Mouse (Mus musculus) cerebellum, adult (tissue): ENCODE data around the gene Ddx60.

ENCODE experiments used
- ATAC-seq: cut with Nextera tagmentation; 2 replicates; pipeline ENCODE4 v1.9.2; 2017; ENCODE audit warnings: mild to moderate bottlenecking, moderate library complexity, mixed read lengths; ENCODE audit not compliant: insufficient number of reproducible peaks, low FRiP score, low TSS enrichment

Ddx60 gene

DNA sequence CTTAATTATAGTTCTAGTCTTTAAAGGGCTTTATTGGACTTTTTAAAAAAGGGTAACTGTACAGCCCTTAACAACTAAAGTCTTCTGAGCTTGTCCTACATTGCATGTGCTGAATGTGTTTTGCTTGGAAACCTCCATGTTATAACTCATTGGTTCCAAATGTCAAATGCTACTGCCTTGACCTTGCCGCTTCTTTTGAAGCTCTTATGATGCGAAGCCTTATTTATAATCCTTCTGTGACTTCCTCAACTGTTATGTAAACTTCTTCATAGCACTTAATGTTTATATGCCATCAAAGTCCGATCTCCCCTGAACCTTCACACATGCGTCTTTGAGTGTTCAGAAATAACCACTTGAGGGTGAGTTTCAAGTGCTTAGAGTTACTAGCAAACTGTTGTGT, 57.1 kb downstream of the Ddx60 start:
- ATAC-seq, result no peak

DNA sequence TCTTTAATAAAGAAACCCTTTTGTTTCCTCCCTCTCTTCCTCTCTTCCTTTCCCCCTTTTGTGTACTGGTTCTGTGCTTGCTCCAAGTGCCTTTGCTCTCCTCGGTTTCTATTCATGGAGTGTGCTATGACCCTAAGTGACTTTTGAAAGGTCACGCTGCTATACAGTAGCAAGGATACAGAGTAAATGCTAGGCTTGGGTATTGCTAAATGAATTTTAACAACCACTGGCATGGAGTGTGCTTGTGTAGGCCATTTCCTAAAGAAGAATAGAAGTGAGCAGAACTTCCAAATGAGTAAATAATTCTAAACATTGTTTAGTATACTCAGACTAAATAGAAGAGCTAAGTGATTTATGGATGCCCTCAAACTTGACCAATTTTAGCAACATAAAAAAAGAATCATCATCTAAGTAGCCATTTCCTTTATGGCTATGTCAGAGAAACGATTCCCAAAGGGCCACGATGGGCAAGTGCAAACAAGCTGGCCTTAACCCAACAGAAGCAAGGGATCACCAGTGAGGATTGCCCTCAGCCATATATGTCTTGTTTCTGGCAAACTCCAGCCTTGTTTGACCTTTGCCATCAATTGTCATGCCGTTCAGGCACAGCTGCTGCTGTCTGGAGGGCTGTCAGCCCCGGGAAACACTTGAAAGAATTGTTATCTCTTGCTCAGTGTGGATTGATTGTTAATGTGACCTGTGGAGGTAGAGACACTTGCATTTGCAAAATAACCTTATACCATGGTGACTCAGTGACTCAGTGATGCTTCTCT, 58.0 kb downstream of the Ddx60 start:
- ATAC-seq, result no peak

DNA sequence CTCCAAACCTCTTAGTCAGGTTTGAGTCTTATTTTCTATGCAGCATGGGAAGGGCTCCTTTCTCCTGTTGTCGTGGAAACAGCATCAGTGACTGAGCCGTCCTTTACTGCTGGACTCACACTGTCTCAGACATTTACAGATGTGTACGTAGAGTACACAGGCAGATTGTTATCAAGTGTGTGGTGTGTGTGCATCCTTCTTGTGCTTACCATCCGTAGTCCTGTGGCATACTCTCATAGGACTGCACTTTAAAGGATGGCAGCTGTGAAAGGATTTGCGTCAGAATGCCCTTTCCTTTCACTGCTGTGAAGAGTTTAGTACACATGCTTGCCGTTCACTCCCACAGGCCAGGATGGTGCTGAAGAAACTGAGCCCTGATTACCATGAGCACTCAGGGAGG, 61.6 kb downstream of the Ddx60 start:
- ATAC-seq, result no peak

DNA sequence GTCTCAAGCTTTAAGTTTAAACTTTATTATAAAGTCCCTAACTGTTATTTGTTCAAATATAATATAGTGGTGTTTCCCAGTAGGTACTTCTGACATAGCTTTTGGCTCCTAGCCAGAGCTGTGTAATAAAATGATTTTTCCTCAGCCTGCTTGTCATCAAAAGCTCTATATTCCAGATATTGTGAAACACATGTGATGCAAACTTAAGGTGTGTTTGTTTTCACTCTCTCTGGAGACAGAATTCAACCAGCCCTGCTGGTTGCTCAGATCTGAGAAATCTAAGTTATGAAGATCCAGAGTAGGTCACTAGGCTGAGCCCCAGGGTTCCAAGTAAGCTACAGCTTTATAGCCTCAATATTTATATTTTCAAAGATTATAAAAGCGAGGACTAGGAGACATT, 64.9 kb downstream of the Ddx60 start:
- ATAC-seq, result no peak

DNA sequence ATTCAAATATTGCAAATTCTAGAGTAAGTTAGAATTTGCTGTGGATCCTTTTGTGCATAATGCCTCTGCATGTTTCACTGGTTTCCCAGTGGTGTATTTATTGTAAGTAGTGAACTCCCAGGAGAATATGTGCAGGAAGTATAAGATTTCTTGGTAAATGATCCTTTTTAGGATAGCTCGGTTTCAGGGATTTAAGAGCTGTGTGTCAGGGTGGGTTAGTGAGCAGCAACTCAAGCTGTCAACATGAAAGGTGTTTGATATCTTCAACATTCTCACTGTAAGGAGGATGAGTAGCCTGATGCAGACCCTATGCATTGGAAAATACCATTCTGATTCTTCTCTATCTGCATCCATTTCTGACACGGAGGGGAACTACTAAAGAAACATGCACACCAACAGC, 69.2 kb downstream of the Ddx60 start:
- no peak for ATAC-seq

DNA sequence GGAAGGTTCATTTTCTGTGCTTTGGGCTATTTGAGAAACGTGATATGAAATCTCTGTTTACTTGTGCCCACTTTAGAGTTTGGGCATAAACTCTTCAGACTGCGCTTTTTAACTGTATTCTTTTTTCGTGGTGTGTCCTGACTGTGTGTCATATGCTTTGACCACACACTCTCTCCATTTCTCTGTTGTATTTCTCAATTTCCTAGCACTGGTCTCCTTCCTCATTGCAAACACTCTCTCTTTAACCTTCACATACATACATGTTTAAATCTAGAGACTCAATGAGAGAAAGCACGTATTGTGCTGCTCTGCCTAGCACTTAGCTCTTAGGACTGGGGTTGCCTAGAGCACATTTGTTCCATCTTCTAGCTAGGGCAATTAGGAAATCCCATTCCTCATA, 86.3 kb downstream of the Ddx60 start:
- ATAC-seq, result no peak

DNA sequence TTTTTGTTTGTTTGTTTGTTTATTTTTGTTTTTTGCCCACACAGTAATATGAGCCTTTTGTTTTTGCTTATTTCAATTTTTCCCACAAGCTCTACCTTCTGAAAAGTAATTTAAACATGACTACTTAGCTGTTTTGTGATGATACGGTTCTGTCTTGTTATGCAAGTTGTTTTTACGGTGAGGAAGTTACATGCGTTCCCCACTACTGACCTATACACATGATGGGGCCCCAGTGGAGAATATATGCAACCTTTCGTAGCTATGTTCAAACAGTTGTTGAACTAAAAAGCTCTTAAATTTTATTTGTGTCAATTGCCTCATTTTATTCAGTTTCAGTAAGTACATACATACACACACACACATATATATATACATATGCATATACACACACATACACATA, 86.7 kb downstream of the Ddx60 start:
- ATAC-seq, result no peak

DNA sequence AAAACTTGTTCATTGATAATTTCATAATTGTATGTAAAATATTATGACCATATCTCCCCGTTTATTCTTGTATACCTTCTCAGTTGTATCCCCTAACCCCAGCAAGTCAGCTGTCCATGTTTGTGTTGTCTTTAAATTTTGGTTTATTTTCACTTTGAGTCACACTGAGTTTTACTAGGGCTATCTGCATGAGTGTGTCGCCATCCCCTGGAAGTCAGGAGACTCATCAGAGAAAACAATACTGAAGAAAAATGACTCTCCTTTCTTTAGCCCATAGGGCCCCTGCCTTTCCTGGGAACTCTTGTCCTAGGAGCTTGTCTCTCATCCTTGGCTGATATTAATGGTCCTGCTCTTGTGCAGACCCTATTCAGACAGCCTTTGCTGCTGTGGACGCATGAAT, 106.5 kb downstream of the Ddx60 start:
- ATAC-seq, result no peak

DNA sequence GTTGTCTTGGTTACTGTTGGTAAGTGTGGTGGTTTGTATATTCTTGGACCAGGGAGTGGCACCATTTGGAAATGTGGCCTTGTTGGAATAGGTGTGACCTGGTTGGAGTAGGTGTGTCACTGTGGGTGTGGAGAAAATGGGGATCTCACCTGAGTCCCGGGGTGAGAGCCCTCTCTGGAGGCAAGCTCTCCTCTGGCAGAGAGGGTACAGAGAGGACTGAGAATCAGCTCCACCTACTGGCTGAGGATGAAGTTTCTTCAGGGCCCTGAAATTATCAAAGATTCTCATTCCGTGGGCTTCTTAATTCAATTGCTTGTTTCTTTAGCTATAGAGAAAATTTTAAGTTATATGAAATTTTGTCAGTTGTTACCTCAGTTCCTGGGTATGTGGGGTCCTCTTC, 118.9 kb downstream of the Ddx60 start:
- ATAC-seq, result no peak

DNA sequence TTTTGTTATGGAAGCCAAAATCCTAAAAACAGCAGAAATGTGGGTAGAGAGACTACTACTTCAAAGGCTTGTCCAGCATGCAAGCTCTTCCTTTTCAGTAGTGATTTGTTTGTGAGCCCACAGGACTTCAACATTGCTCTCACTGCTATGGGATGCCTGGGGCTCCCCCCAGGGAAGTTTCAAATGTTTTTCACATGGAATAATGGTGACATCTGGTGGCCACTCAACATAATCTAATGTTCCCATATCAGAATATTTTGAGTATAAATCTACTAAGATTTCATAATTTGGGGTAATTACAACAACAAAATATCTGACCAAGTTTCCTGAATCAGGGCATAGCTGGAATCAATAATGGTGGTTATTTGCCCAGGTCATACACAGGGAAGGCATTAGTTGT, 132.5 kb downstream of the Ddx60 start:
- ATAC-seq, result no peak

DNA sequence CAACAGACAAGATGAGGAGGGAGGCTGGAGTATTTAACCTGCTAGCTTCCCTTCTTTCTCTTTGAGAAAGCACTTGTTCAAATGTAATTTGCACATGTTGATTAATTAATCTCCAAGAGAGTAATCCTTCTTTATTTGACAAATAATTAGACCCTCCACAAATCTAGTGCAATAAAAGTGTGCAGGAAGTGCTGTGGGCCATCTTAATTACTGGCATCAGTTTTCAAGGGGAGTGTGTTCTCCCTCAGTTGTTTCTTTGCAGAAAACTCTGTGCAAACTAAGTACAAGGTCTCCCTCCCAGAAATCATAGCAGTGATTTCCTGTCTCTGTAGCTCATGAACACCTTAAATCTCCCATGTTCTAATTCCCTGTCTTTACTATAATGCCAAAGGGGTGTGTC, 140.4 kb downstream of the Ddx60 start:
- no peak for ATAC-seq

DNA sequence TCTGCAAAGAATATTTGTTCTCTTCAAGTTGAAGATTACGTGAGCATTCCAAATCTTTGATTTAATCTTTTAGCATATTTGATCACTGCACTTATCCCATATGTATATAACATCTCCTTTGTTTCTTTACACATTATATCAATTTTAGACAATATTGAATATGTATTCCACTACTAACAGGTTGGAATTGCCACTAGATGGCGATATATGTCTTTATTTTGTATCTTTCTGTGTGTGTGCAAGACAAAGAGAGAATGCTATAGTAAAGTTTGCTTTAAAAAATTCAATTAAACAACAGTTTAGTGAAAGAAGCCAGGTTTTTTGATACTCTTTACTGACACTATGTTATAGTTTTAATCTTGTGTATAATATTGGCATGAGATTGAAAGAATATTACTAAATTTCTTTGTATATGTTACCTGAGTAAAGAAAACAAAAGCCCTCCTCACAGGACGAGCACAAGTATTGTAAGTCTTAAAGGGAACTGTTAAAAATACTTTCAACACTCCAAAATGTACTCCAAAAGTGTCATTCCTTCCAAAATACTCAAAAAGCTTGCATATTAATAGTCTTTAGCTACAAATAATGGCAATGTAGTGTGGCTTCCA, 152.4 kb downstream of the Ddx60 start:
- ATAC-seq, result no peak

DNA sequence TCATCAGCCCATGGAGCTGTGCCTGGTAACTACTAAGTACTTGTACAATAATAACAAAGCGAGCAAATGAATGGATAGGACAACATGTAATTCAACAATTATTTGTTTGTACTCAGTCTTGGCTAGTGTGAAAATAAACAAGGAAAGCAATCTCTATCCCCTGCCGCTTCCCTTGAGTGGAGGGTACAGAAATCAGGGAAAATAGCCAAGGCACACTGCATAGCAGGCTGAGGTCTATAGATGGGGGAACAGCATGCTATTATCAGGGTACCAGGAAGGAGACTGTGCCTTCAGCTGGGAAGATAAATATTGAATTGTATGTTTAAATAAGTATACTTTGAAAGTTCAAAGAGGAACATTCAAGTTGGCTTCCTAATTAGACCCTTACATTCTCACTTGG, 153.9 kb downstream of the Ddx60 start:
- no peak for ATAC-seq
